Mouse (Mus musculus): ENCODE measurements around the gene Trhde.

Gene Trhde

GRCm38 (mm10) chr10:114735678-114736077 lies 66.4 kb downstream of the Trhde start:
- DNase-seq (ENCODE audit: low spot score in 2 of 2) = no peak

DNA sequence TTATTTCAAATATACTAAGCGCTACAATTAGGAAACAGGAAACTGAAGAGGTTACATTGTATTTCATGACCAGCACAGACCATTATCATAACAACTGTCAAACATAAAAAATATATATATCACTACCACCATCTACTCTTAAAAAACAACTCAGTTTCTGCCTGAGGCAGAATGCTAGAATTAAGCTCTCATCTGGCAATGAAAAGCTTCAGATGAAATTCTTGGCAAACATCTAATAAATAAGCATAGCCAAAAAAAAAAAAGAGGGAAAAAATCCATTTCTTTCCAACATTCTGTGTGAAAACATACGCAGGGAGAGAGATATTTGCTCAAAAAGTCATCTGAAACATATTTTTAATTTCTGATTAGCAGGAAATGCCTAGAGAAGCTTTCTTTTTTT lies 67.0 kb downstream of the Trhde start:
- no peak for DNase-seq (ENCODE audit: low spot score in 2 of 2)

DNA sequence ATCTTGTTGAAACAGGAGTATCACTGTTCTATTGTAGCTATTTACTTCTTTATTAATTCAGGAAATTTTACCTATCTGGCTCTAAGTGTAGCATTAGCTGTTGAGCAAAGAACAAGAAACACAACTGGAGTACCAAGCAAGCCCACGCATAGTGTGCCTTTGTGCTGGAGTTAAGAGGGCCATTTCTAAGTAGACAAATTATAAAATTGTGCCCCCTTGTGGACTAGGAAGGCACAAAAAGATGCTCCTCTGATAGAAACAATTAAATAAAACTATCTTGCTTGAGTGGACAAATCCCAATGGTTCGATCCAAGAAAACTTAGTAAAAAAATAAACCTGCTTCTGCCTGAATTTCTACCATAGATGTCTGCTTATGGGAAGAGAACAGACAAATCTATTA lies 76.5 kb downstream of the Trhde start:
- DNase-seq (ENCODE audit: low spot score in 2 of 2) = no peak

- DNase-seq (ENCODE audit: low spot score in 2 of 2) = no peak
These were observed 100.3 kb downstream of the Trhde start for GRCm38 (mm10) chr10:114701791-114702190.

DNA sequence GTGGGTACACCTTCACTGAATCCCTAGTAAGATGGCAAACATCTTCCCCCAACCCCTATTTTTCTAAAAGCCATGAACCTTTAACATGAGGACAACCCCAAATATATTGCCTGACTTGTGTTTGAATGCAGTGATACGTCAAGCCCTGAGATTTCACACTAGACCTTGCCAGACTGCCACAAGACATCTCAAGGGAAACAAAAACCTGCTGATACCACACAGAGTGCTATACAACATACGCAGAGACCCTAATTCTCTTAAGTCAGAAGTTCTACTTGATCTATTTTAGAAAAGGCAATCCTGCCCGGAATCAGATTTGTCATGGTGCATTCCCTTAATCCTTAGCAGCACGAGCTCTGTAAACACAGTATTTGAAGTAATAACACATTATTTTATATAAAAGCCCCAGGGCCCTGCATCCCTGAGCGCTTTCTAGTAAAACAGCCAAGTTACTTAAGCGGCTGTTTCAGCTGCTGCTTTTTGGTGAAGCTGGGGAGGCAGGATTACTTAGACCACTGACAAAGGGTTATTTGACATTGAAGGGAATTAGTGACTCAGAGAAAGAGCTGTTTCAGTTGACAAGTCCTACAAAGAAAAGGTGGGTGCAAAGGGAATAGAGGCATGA lies 130.2 kb downstream of the Trhde start:
- DNase-seq (ENCODE audit: low spot score in 2 of 2) = no peak

- DNase-seq (ENCODE audit: low spot score in 2 of 2) = no peak
These were observed 209.1 kb downstream of the Trhde start for GRCm38 (mm10) chr10:114593046-114593445.

DNA sequence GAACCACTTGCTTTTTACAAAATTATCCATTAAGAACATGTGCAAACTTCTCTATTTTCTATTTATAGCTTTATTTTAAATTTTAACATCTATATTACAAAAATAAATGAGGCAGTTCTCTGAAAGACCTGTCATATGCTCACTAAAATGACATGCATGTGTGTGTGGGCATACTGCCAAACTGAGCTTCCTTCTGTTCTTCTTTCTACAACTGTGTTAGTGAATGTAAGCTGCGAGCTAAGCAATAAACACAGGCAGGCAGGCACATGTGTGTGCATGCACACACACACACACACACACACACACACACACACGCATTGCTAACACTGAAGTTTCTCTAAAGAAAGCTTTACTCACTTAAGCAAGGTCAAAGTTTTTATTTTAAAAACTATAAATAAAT lies 223.2 kb downstream of the Trhde start:
- no peak for DNase-seq (ENCODE audit: low spot score in 2 of 2)

DNA sequence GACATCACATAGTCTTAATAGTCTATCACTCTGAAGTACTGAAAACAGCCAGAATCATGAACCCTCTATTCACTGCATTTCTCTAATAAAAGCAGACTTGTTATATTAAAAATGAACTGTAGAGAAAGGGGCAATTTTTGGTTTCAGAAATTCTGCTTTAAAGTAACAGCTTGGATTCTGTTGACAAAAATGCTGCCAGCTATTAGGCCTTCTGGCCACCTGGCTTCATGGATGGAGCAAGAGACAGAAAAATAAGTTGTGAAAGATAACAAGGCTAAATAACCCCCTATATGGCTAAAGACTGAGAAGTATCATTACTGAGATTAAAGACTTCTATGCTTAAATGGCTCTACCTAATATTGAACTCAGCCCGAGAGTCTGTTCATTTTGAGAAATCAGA lies 234.2 kb downstream of the Trhde start:
- DNase-seq (ENCODE audit: low spot score in 2 of 2) = no peak

DNA sequence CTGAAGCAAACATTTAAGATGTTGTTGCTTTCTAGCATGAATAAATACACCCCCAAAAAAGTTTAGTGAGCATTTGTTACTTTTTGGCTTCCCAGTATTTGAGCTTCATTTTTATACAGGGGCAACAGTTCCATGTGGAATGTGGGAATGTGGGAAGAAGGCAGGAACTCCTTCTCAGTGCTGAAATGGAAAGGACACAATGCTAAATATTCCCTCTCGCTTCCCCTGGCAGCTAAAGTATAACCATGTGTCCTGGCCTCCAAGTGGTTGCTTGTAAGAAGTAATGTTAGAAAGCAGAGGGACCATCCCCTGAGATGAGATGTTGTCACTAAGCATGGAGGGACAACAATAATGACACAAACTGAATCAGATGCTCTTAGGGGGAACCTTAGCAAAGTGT lies 292.9 kb downstream of the Trhde start:
- DNase-seq (ENCODE audit: low spot score in 2 of 2) = no peak

GRCm38 (mm10) chr10:114488806-114489205 lies 313.3 kb downstream of the Trhde start:
- no peak for DNase-seq (ENCODE audit: low spot score in 2 of 2)

DNA sequence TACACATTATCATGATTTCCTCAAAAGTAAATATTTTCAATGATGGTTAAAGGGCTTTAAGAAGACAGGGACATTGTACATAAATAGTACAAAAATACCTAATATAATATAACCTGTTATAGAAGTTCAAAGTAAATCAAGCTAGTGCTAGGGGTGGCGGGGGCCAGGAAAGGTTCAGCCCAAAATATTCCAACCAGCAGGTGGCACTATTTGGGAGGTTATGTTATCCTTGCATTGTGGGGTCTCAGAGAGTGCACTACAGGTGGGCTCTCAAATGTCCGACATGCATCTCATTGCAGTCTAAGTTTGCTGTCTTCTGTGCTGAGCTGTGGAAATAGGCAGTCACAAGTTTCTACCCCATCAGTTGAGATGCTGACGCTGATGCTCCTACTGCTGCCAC lies 346.5 kb downstream of the Trhde start:
- no peak for DNase-seq (ENCODE audit: low spot score in 2 of 2)

DNA sequence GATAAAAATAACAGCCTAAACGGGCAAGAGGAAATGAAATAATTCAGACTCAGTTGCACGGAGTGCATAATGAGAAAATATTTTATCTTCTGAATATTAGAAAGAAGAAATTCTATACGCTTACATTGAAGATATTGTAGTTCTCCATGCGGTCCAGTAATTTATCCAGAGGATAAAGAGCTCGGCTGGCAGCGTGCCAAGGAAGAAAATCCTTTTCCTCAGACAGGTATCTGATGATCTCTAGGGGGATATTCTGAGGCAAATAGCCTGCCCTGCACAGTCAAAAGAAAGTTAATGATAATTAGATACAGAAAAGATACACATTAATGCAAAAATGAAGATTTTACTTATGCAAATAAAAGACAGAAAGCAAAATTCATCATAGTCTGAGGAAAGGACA lies 354.0 kb downstream of the Trhde start:
- DNase-seq (ENCODE audit: low spot score in 2 of 2) = no peak

GRCm38 (mm10) chr10:114418956-114419530 lies 383.1 kb downstream of the Trhde start:
- no peak for DNase-seq (ENCODE audit: low spot score in 2 of 2)

- no peak for DNase-seq (ENCODE audit: low spot score in 2 of 2)
These were observed 386.4 kb downstream of the Trhde start for GRCm38 (mm10) chr10:114415717-114416116.

GRCm38 (mm10) chr10:114405260-114405659 lies 396.8 kb downstream of the Trhde start:
- no peak for DNase-seq (ENCODE audit: low spot score in 2 of 2)

GRCm38 (mm10) chr10:114403795-114404194 lies 398.3 kb downstream of the Trhde start:
- DNase-seq (ENCODE audit: low spot score in 2 of 2) = no peak

DNA sequence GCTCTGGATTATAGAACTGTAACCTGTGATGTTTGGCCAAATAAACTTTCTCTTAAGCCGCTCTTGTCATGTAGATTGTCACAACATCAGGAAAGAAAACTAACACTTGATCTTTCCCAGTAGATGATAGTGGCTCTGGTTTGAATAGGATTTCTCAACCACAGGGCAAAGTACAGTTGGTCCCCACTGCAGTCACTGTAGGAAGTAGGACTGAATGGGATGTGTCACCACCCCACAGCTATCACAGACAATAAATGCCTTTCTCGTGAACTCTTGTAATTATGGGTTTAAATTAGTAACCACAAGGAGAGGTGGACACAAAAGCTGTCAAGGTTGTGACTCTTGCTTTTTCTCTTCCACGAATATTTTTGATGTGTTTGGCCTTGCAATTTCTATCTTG lies 431.3 kb downstream of the Trhde start:
- no peak for DNase-seq (ENCODE audit: low spot score in 2 of 2)

- DNase-seq (ENCODE audit: low spot score in 2 of 2) = no peak
These were observed 438.7 kb downstream of the Trhde start for GRCm38 (mm10) chr10:114363442-114363841.

DNA sequence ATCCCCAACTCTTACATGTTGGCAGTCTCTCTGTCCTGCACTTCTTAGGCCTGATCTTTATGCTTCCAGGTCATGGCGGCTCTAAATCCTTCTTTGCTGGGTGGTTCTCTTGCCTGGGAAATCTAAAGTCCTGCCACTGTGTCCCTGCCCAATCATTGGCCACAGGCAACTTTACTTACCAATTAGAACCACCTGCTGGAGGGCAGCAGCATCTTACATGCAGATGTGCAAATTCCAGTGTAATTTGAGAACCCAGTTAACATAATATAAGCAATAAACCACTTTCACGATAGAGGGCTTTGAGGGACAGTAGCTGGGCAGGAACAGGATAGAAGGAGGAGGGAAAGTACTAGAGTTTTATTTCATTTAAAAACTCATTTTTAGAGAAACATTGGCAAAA lies 439.5 kb downstream of the Trhde start:
- no peak for DNase-seq (ENCODE audit: low spot score in 2 of 2)
